Mouse (Mus musculus) olfactory bulb, adult 2 months (tissue): ENCODE measurements around the gene Tspan31.

ENCODE experiments used
- CTCF ChIP-seq: fragments of 200-500 bp; IDR thresholded peaks from 2 replicates; pipeline ENCODE4 v1.5.1; 2012; ENCODE audit warnings: low read depth, mild to moderate bottlenecking, low read length, moderate library complexity; ENCODE audit not compliant: insufficient read depth
- POLR2A ChIP-seq: fragments of 200-500 bp; IDR thresholded peaks from 2 replicates; pipeline ENCODE4 v1.6.1; 2012; ENCODE audit warnings: mild to moderate bottlenecking, low read depth, low read length, moderate library complexity; ENCODE audit not compliant: insufficient read depth

DNA sequence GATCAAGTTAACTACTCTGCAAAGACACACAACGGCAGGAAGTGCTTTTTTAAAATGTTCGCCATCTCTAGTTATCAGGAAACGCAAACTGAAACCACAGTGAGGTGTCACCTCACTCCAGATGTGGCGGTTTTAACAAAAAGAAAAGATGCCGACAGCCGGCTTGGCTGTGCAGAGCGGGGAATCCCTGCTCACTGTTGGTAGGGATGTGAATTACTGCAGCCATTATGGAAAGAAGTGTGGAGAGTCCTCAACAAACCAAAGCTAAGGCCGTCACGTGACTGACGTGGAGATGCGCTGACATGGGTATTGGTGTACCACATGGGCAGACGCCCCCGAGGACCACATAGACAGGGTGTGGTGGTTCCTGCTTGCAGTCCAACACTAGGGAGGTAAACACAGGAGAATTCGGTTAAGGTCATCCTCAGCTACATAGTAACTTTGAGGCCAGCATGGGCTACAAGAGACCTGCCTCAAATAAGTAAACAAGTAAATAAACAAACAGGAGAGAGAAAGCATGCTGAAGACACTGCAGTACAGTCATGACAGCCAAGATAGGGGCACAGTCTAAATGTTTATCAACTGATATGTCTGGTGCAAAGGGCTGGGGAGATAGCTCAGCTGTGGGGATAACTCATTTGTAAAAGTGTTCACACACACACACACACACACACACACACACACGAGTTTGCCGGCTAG, 37.6 kb upstream of the Tspan31 start:
- TF ChIP-seq CTCF (no peak), POLR2A (no peak)
